Mouse (Mus musculus): ENCODE data around the gene Pnkp. TPM values are rescaled to one million over a fixed set of nuclear protein-coding genes. Genes with fewer than 3 reads are reported as not detected.
"Not testable (repeated sequence)": the region's sequence is repeated elsewhere in the genome, so short reads cannot be mapped to it uniquely, and the experiment has no call there.

The Pnkp gene
- total RNA-seq, 4 experiments from 2014 or later = 46.6 to 56.6 (median 53.6) TPM

DNA sequence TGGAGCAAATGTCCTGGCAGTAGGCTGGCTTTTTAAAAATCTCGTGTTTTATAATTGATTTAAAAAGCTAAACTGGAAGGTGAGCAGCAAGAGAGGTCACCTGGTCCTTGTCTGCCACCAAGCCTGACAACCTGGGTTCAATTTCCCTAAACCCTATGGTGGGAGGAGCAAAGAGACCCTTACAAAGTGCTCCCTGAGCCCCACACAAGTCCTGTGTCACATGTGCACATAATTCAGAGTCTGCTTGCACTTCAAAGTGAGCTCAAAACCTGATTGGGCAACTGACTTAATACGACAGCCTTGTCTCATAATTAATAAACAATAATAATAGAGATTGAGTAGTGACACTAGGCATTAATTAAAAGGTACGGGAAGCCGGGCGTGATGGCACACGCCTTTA lies 13.7 kb downstream of the Pnkp start:
- no peak for DNase-seq

- no peak for DNase-seq
These were observed 14.2 kb downstream of the Pnkp start for GRCm38 (mm10) chr7:44871181-44871580.

GRCm38 (mm10) chr7:44871774-44872173 lies 14.8 kb downstream of the Pnkp start:
- not testable (repeated sequence) for DNase-seq

DNA sequence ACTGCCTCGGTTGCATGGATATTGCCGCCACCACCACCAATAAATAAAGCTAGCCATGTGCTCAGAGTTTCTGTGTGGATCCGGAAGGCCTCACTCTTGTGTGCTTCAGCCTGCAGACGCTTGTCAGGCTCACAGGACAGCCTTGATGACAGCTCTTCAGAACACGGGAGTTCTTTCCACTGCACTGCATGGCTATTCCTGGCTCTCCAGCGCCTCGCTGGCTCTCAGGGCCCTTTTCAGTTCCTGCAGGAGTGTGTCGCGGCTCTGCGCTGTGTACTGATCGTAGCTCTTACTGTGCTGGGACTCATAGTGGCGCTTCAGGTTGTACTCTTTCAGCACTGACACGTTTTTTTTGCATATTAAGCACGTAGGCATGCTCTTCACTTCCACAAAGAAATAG lies 20.9 kb downstream of the Pnkp start:
- DNase-seq = no peak

DNA sequence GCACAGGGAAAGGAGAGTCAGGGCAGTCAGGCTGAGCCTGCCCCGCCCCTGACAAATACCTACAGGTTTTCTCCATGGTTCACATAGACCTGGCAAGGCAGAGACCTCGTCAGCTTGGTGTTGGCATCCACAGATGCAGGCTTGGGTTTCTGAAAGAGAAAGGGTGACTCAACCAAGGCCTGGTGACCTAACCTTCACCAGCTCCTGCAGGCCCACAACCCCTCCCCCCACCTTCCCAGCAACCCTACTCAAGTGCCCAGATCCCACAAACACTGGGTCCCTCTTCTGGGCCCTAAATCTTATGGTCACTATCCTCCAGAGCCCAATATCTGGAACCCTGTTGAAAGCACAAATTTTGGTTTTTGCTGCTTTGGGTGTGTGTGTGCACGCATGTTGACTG lies 26.1 kb downstream of the Pnkp start:
- peak; percentile 67 for DNase-seq

DNA sequence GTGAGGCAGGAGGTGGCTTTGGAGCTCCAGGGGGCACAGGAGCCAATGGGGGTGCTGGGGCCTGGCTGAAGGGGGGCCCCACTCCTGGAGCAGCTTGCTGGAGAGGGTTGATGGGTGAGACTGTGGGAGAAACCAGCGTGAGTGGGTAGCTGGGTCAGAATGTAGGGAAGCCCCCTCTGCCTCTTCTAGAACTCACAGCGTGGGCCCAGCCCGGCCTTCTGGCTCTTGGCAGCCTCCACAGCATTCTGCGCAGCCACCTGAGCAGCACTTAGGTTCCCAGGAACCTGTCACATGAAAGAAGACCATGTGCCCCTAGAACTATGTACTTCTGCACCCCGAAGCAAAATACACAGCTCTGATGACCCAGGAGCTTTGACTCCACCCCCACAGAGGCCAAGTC lies 27.7 kb downstream of the Pnkp start:
- DNase-seq = no peak

- no peak for DNase-seq
These were observed 30.0 kb downstream of the Pnkp start for GRCm38 (mm10) chr7:44886964-44887363.

DNA sequence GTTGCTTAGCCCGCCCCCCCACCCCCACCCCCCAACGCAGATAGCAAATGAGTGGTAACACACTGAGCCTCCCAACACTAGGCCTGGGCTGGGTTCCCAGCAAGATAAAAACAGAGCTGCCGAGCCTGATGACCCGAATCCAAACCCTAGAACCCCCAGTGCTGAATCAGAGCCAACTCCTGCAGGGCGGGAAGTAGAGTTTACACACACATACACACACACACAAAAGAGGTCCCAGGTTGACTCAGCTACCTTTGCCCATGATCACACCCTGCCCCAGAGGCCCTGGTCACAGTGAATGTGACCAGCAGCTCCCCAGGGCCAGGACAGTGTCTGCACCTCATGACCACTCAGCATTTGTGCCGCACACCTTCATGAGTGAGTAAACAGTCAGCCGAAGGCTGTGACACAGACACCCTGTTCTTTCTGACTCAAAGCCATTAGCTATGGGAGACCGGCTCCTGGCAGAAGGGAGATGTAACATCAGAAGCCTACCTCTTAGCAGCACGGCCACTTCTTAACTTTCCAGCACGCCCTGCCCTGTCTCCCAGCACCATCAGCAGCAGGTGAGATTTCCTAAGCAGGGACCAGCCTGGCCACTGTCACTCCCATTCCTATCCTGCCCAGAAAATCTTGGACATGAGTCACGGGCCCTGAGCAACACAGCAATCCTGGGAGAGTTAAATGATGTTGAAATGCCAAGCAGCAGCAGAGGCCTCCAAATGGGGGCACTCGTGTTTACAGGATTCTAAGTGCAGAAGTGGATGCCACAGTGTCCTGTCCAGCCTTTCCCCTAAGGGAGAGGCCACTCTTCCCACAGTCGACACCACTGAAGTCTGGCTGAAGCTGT lies 31.5 kb downstream of the Pnkp start:
- DNase-seq = peak; percentile 47

- no peak for DNase-seq
These were observed 33.2 kb downstream of the Pnkp start for GRCm38 (mm10) chr7:44890180-44890579.

DNA sequence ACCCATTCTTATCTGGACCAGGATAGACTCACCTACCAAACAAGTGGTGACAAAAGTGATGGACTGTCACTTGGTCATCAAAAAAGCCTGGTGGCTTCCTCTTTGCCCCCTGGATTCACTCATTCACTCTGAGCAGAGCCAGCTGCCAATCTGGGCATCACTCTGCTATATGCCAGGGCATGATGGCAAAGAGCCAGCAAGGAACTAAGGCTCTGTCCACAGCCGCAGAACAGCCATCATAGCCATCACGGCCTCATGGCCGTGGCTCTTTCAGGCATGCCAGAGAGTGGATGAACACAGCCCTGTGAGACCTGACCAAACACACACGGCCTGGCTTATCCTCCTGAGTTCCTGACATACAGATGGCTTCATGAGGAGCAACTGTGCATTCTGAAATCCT lies 33.8 kb downstream of the Pnkp start:
- DNase-seq = no peak

GRCm38 (mm10) chr7:44891611-44892010 lies 34.7 kb downstream of the Pnkp start:
- no peak for DNase-seq

GRCm38 (mm10) chr7:44892276-44892921 lies 35.5 kb downstream of the Pnkp start, which contains the start of gene Med25:
TSS of gene Med25 (minus strand) at chr7:44892712.
- peak; percentile 92 for DNase-seq

GRCm38 (mm10) chr7:44893197-44893596 lies 36.3 kb downstream of the Pnkp start:
- DNase-seq = no peak

DNA sequence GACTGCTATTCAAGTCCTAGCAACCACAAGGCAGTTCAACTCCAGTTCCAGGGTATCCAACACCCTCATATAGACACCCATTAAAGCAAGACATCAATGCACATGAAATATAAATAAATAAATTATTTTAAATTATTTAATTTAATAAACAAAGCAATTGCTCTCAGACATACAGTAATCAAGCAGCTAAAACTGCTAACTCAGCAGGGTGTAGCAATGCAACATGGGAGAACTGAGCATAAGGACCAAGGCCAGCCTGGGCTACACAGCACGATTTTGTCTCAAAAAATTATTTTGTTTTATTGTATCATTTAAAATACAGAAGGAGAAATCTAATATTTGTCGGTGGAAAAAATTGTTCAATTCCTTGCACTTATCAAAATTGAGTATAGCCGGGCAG lies 37.2 kb downstream of the Pnkp start:
- DNase-seq = no peak

DNA sequence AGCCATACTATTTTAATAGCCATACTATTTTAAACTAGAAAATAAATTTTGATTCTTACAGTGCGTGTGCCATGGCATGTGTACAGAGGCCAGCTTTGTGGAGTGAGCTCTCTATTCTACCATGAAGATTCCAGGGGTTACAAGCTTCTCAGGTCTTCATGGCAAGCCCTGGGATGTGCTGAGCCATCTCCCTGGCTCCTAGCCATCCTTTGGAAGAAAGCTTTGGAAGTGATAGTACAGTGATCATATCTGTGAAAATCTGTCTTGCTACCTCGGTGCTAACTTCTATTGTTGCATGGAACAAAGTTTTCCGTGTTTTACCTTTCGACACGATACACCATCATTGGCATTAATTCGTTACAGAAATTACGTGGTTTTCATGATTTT lies 38.3 kb downstream of the Pnkp start:
- DNase-seq = no peak

GRCm38 (mm10) chr7:44895593-44896434 lies 38.9 kb downstream of the Pnkp start, which contains the start of gene Fuz:
TSS of gene Fuz (plus strand) at chr7:44896079.
- peak; percentile 90 for DNase-seq

DNA sequence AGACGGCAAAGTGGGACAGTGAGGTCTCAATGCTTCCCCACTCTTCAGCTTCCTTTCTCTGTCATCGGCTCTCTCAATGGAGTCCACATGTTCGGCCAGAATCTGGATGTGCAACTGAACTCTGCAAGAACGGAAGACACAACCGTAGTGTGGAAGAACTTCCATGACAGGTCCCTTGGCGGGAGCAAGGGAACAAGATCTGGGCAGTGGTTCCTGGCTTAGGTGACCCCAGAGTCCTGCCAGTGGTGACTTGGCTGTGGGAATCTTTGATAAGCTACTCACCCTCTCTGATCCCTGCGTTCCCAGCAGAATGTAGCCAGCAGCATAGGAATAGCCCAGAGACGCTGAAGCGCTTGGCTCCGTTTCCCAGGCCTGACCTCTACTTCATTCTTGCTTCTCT lies 39.6 kb downstream of the Pnkp start:
- DNase-seq = no peak

DNA sequence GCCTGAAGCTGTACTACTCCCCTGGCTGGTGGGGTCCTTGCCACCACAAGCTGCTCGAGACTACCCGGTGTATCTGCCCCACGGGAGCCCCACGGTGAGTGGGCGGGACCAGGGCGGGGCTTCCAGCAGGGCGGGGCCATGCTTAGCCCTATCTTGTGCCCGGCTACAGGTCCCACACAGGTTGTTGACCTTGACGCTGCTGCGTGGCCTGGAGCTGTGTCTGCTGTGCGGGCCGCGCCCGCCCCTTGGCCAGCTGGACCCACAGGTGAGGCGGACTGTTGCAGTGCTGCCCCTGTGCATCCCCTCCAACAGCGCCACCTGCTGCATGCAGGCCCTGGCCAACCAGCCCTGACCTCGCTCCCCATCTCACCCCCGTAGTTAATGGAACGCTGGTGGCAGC lies 41.7 kb downstream of the Pnkp start:
- DNase-seq = no peak

- DNase-seq = no peak
These were observed 43.7 kb downstream of the Pnkp start for GRCm38 (mm10) chr7:44900632-44901031.

DNA sequence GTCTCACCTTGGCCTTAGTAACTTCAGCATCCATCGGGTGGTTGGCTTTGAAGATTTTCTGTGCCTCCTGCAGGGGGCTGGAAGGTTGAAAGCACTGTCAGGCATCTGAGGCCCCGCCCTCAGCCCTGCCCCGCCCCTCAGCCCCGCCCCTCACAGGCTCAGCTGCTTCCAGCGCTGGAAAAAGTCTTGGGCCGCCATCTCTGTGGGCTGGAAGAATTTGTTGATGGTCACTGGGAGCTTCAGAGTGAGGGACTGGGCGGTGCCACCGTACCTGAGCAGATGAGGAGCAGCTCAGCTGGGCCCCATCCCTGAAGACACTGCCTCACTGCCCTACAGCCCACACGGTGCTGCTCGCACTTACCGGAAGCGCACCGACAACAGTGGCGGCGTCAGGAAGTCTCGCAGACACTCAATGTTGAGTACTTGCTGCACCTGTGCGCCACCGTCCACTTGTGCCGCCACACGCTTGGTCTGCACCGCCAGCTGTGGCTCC lies 44.3 kb downstream of the Pnkp start:
- no peak for DNase-seq

DNA sequence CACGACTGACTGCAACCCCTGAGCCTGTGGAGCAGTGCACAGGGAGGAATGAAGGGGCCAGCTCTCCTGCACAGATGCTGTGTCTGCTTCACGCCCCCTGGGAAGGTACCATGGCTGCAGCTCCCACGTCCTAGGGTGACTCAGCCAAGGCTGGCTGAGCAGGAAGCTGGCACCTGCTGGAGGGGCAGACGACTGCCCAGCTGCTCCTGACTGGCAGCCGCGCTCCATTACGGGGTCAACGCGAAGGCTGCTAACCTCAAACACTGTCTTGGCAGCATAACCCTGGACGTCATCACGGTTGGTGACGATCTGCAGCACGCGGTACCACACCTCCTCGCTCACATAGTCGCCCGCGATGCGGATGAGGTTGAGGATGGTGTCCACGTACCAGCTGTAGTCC lies 48.5 kb downstream of the Pnkp start:
- DNase-seq = no peak

DNA sequence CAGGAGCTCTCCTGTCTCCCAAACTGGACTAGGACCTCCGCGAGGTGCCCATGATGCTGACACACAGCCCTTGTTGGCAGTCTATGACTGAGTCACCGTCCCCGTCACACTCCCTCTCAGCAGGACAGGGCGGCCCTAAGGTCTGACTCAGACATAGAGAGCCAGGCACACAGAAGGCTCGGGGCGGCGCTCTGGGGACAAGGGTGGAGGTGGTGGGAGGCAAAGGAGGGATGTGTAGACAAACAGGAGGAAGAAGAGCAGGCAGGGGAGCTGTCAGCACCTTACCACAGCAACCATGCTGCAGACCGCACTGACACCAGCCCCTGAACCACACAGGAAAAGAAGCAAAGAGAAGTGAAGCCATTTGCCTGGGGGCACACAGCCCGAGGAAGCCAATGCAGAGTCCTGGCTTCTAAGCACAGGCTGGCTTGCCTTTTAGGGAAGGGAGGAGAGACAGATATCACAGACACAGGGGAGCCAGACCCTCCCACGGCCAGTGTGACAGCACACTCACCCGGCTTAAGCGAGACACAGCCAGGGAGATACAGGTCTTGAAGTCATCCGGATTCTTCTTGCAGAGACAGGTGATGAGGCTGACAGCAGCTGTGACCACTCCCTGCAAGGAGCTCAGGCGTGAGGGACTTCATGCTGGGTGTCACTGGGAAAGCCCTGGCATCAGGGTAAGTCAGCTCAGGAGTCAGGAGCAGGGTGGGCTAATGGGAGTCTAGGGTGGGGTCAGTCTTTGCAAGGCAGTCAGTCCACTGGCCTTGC lies 52.0 kb downstream of the Pnkp start:
- peak; percentile 83 for DNase-seq

Data from adrenal gland, adult 8-10 months (tissue).